Mouse (Mus musculus) kidney, postnatal 25 days (tissue): ENCODE data around the gene Tenm2.

Experiments
- DNase-seq, 2 experiments: peaks; one replicate each; pipeline ENCODE4 v3.0.0; 2021; ENCODE audit warnings: mixed read lengths in 2 of 2

The Tenm2 gene

GRCm38 (mm10) chr11:36107840-36108239 is 1127.9 kb downstream of the Tenm2 start:
- no peak for DNase-seq

GRCm38 (mm10) chr11:36106639-36107038 is 1129.1 kb downstream of the Tenm2 start:
- peak in 1 of 2 experiments; percentile 34 for DNase-seq

- DNase-seq = peak in 1 of 2 experiments; percentile 43
Observed at GRCm38 (mm10) chr11:36103556-36103955, 1132.2 kb downstream of the Tenm2 start.

GRCm38 (mm10) chr11:36096219-36096618 is 1139.5 kb downstream of the Tenm2 start:
- DNase-seq = no peak

- no peak for DNase-seq
Observed at GRCm38 (mm10) chr11:36090210-36090609, 1145.6 kb downstream of the Tenm2 start.

GRCm38 (mm10) chr11:36081399-36082053 is 1154.2 kb downstream of the Tenm2 start:
- no peak for DNase-seq

GRCm38 (mm10) chr11:36080766-36081165 is 1155.0 kb downstream of the Tenm2 start:
- DNase-seq = no peak

GRCm38 (mm10) chr11:36078391-36078790 is 1157.4 kb downstream of the Tenm2 start:
- no peak for DNase-seq

- DNase-seq = no peak
Observed at GRCm38 (mm10) chr11:36074015-36074567, 1161.7 kb downstream of the Tenm2 start.

GRCm38 (mm10) chr11:36073074-36073818 is 1162.5 kb downstream of the Tenm2 start:
- no peak for DNase-seq

- no peak for DNase-seq
Observed at GRCm38 (mm10) chr11:36072646-36073045, 1163.1 kb downstream of the Tenm2 start.

- DNase-seq = no peak
Observed at GRCm38 (mm10) chr11:36072038-36072437, 1163.7 kb downstream of the Tenm2 start.

- DNase-seq = no peak
Observed at GRCm38 (mm10) chr11:36059325-36059843, 1176.4 kb downstream of the Tenm2 start.

GRCm38 (mm10) chr11:36056525-36056924 is 1179.2 kb downstream of the Tenm2 start:
- DNase-seq = no peak

GRCm38 (mm10) chr11:36054323-36054722 is 1181.4 kb downstream of the Tenm2 start:
- no peak for DNase-seq

- DNase-seq = no peak
Observed at GRCm38 (mm10) chr11:36053457-36053856, 1182.3 kb downstream of the Tenm2 start.

GRCm38 (mm10) chr11:36052598-36052997 is 1183.2 kb downstream of the Tenm2 start:
- DNase-seq = no peak

- DNase-seq = no peak
Observed at GRCm38 (mm10) chr11:36052091-36052490, 1183.7 kb downstream of the Tenm2 start.

- no peak for DNase-seq
Observed at GRCm38 (mm10) chr11:36049547-36049946, 1186.2 kb downstream of the Tenm2 start.

GRCm38 (mm10) chr11:36045681-36046276 is 1190.0 kb downstream of the Tenm2 start:
- peak; percentile 62 to 76 for DNase-seq

- no peak for DNase-seq
Observed at GRCm38 (mm10) chr11:36041411-36041810, 1194.4 kb downstream of the Tenm2 start.

- DNase-seq = no peak
Observed at GRCm38 (mm10) chr11:36040508-36041233, 1195.1 kb downstream of the Tenm2 start.

GRCm38 (mm10) chr11:36039825-36040224 is 1195.9 kb downstream of the Tenm2 start:
- DNase-seq = no peak
